Mouse (Mus musculus): ENCODE measurements around the gene Fzr1. TPM values are rescaled to one million over a fixed set of nuclear protein-coding genes. Genes with fewer than 3 reads are reported as not detected.
A peak's percentile ranks its signal among the peaks of the same experiment; 100 is the strongest.

The Fzr1 gene
- polyA plus RNA-seq, 1 experiment from 2014 or later, result 92.1 TPM

GRCm38 (mm10) chr10:81340551-81341332, 37.6 kb downstream of the Fzr1 start:
- Histone ChIP-seq H3K36me3 (replicated peaks; ENCODE audit: control insufficient read depth, insufficient read depth, low read depth, low read length) (no peaks in the 10 kb centered on the region; the same call in 1 of the 2 replicates), H3K4me1 (ENCODE audit: control insufficient read depth, insufficient read depth, low read length) (peaks cover 6% of the 10 kb centered on the region; the same call in 1 of the 2 replicates), H3K27ac (replicated peaks; ENCODE audit: low read depth, low read length) (no peak overlapping the region), H3K9me3 (replicated peaks; ENCODE audit: control insufficient read depth, low read length) (no peaks in the 10 kb centered on the region), H3K4me2 (ENCODE audit: low read depth, low read length) (no peak overlapping the region), H3K9ac (replicated peaks; ENCODE audit: low read length) (no peak overlapping the region), H3K4me3 (ENCODE audit: low read depth, low read length) (no peak overlapping the region), H3K27me3 (ENCODE audit: control insufficient read depth, insufficient read depth, low read length) (peaks cover 34% of the 10 kb centered on the region)
- ATAC-seq (replicated peaks; ENCODE audit: insufficient number of reproducible peaks, low FRiP score, low TSS enrichment, low read depth) (no peak), DNase-seq (ENCODE audit: low spot score) (no peak)
- WGBS, result 35% methylated on average over 17 of the region's 17 CpGs

- no peaks in the 10 kb centered on the region for H3K9me3 ChIP-seq (replicated peaks; ENCODE audit: control insufficient read depth, low read length)
- WGBS, result 92% methylated on average over 4 of the region's 4 CpGs
- peaks cover 5% of the 10 kb centered on the region for H3K4me1 ChIP-seq (ENCODE audit: control insufficient read depth, insufficient read depth, low read length)
- no peak overlapping the region for H3K27ac ChIP-seq (replicated peaks; ENCODE audit: low read depth, low read length)
- no peak overlapping the region for H3K4me3 ChIP-seq (ENCODE audit: low read depth, low read length)
- DNase-seq (ENCODE audit: low spot score), result no peak
- no peaks in the 10 kb centered on the region for H3K36me3 ChIP-seq (replicated peaks; ENCODE audit: control insufficient read depth, insufficient read depth, low read depth, low read length)
- H3K4me2 ChIP-seq (ENCODE audit: low read depth, low read length), result no peak overlapping the region
- peaks cover 16% of the 10 kb centered on the region; the same call in 1 of the 2 replicates for H3K27me3 ChIP-seq (ENCODE audit: control insufficient read depth, insufficient read depth, low read length)
- ATAC-seq (replicated peaks; ENCODE audit: insufficient number of reproducible peaks, low FRiP score, low TSS enrichment, low read depth), result no peak
- H3K9ac ChIP-seq (replicated peaks; ENCODE audit: low read length), result no peak overlapping the region
These were observed 41.8 kb downstream of the Fzr1 start for GRCm38 (mm10) chr10:81336558-81336957.

- WGBS, result 35% methylated on average over 18 of the region's 19 CpGs
- Histone ChIP-seq H3K36me3 (replicated peaks; ENCODE audit: control insufficient read depth, insufficient read depth, low read depth, low read length) (no peaks in the 10 kb centered on the region), H3K9me3 (replicated peaks; ENCODE audit: control insufficient read depth, low read length) (no peaks in the 10 kb centered on the region), H3K27ac (replicated peaks; ENCODE audit: low read depth, low read length) (no peak overlapping the region), H3K4me1 (ENCODE audit: control insufficient read depth, insufficient read depth, low read length) (peaks cover 5% of the 10 kb centered on the region), H3K4me2 (ENCODE audit: low read depth, low read length) (no peak overlapping the region; the same call in 1 of the 2 replicates), H3K9ac (replicated peaks; ENCODE audit: low read length) (peak overlapping the region; percentile 18), H3K27me3 (ENCODE audit: control insufficient read depth, insufficient read depth, low read length) (peaks cover 10% of the 10 kb centered on the region; the same call in 1 of the 2 replicates), H3K4me3 (ENCODE audit: low read depth, low read length) (no peak overlapping the region)
- peak; percentile 44; the same call in 1 of the 2 replicates for ATAC-seq (replicated peaks; ENCODE audit: insufficient number of reproducible peaks, low FRiP score, low TSS enrichment, low read depth)
- peak; percentile 45 for DNase-seq (ENCODE audit: low spot score)
These were observed 42.6 kb downstream of the Fzr1 start for GRCm38 (mm10) chr10:81335393-81336340.

GRCm38 (mm10) chr10:81334324-81334723, 44.0 kb downstream of the Fzr1 start:
- Histone ChIP-seq H3K9me3 (replicated peaks; ENCODE audit: control insufficient read depth, low read length) (no peaks in the 10 kb centered on the region), H3K4me1 (ENCODE audit: control insufficient read depth, insufficient read depth, low read length) (peaks cover 5% of the 10 kb centered on the region), H3K27me3 (ENCODE audit: control insufficient read depth, insufficient read depth, low read length) (peaks cover 10% of the 10 kb centered on the region; the same call in 1 of the 2 replicates), H3K4me3 (ENCODE audit: low read depth, low read length) (no peak overlapping the region), H3K4me2 (ENCODE audit: low read depth, low read length) (no peak overlapping the region), H3K27ac (replicated peaks; ENCODE audit: low read depth, low read length) (no peak overlapping the region), H3K36me3 (replicated peaks; ENCODE audit: control insufficient read depth, insufficient read depth, low read depth, low read length) (no peaks in the 10 kb centered on the region), H3K9ac (replicated peaks; ENCODE audit: low read length) (no peak overlapping the region)
- no peak for DNase-seq (ENCODE audit: low spot score)
- 63% methylated on average over 11 of the region's 11 CpGs for WGBS
- ATAC-seq (replicated peaks; ENCODE audit: insufficient number of reproducible peaks, low FRiP score, low TSS enrichment, low read depth), result no peak

GRCm38 (mm10) chr10:81332277-81332676, 46.0 kb downstream of the Fzr1 start:
- H3K9me3 ChIP-seq (replicated peaks; ENCODE audit: control insufficient read depth, low read length), result no peaks in the 10 kb centered on the region
- H3K4me2 ChIP-seq (ENCODE audit: low read depth, low read length), result peak overlapping the region; percentile 19
- H3K27ac ChIP-seq (replicated peaks; ENCODE audit: low read depth, low read length), result no peak overlapping the region
- DNase-seq (ENCODE audit: low spot score) (no peak), ATAC-seq (replicated peaks; ENCODE audit: insufficient number of reproducible peaks, low FRiP score, low TSS enrichment, low read depth) (no peak)
- H3K27me3 ChIP-seq (ENCODE audit: control insufficient read depth, insufficient read depth, low read length), result peaks cover 10% of the 10 kb centered on the region; the same call in 1 of the 2 replicates
- peak overlapping the region; percentile 6; the same call in 1 of the 2 replicates for H3K4me3 ChIP-seq (ENCODE audit: low read depth, low read length)
- peak overlapping the region; percentile 39 for H3K9ac ChIP-seq (replicated peaks; ENCODE audit: low read length)
- no peaks in the 10 kb centered on the region for H3K36me3 ChIP-seq (replicated peaks; ENCODE audit: control insufficient read depth, insufficient read depth, low read depth, low read length)
- 10% methylated on average over 29 of the region's 29 CpGs for WGBS
- peaks cover 5% of the 10 kb centered on the region for H3K4me1 ChIP-seq (ENCODE audit: control insufficient read depth, insufficient read depth, low read length)

GRCm38 (mm10) chr10:81330007-81330406, 48.3 kb downstream of the Fzr1 start:
- H3K4me2 ChIP-seq (ENCODE audit: low read depth, low read length), result no peak overlapping the region
- H3K27me3 ChIP-seq (ENCODE audit: control insufficient read depth, insufficient read depth, low read length), result peaks cover 10% of the 10 kb centered on the region; the same call in 1 of the 2 replicates
- H3K4me1 ChIP-seq (ENCODE audit: control insufficient read depth, insufficient read depth, low read length), result no peaks in the 10 kb centered on the region; the same call in 1 of the 2 replicates
- no peak overlapping the region for H3K27ac ChIP-seq (replicated peaks; ENCODE audit: low read depth, low read length)
- no peaks in the 10 kb centered on the region for H3K9me3 ChIP-seq (replicated peaks; ENCODE audit: control insufficient read depth, low read length)
- WGBS, result 63% methylated on average over 4 of the region's 4 CpGs
- H3K4me3 ChIP-seq (ENCODE audit: low read depth, low read length), result no peak overlapping the region
- DNase-seq (ENCODE audit: low spot score), result no peak
- no peak overlapping the region for H3K9ac ChIP-seq (replicated peaks; ENCODE audit: low read length)
- ATAC-seq (replicated peaks; ENCODE audit: insufficient number of reproducible peaks, low FRiP score, low TSS enrichment, low read depth), result no peak
- H3K36me3 ChIP-seq (replicated peaks; ENCODE audit: control insufficient read depth, insufficient read depth, low read depth, low read length), result peaks cover 16% of the 10 kb centered on the region

- Histone ChIP-seq H3K4me1 (ENCODE audit: control insufficient read depth, insufficient read depth, low read length) (no peaks in the 10 kb centered on the region; the same call in 1 of the 2 replicates), H3K4me3 (ENCODE audit: low read depth, low read length) (no peak overlapping the region), H3K4me2 (ENCODE audit: low read depth, low read length) (no peak overlapping the region), H3K9ac (replicated peaks; ENCODE audit: low read length) (no peak overlapping the region; the same call in 1 of the 2 replicates), H3K36me3 (replicated peaks; ENCODE audit: control insufficient read depth, insufficient read depth, low read depth, low read length) (peaks cover 17% of the 10 kb centered on the region), H3K27me3 (ENCODE audit: control insufficient read depth, insufficient read depth, low read length) (peaks cover 10% of the 10 kb centered on the region; the same call in 1 of the 2 replicates), H3K9me3 (replicated peaks; ENCODE audit: control insufficient read depth, low read length) (no peaks in the 10 kb centered on the region), H3K27ac (replicated peaks; ENCODE audit: low read depth, low read length) (no peak overlapping the region; the same call in 1 of the 2 replicates)
- no peak for DNase-seq (ENCODE audit: low spot score)
- no peak for ATAC-seq (replicated peaks; ENCODE audit: insufficient number of reproducible peaks, low FRiP score, low TSS enrichment, low read depth)
- 66% methylated on average over 10 of the region's 10 CpGs for WGBS
These were observed 48.9 kb downstream of the Fzr1 start for GRCm38 (mm10) chr10:81329194-81329975.

Data from embryonic facial prominence, embryonic 11.5 days (tissue).